Mouse (Mus musculus) right cerebral cortex, postnatal 25 days (tissue): ENCODE data around the gene Fbxl8.

Experiments used
- DNase-seq: peaks from one replicate; pipeline ENCODE4 v3.0.0; 2022

Gene Fbxl8

DNA sequence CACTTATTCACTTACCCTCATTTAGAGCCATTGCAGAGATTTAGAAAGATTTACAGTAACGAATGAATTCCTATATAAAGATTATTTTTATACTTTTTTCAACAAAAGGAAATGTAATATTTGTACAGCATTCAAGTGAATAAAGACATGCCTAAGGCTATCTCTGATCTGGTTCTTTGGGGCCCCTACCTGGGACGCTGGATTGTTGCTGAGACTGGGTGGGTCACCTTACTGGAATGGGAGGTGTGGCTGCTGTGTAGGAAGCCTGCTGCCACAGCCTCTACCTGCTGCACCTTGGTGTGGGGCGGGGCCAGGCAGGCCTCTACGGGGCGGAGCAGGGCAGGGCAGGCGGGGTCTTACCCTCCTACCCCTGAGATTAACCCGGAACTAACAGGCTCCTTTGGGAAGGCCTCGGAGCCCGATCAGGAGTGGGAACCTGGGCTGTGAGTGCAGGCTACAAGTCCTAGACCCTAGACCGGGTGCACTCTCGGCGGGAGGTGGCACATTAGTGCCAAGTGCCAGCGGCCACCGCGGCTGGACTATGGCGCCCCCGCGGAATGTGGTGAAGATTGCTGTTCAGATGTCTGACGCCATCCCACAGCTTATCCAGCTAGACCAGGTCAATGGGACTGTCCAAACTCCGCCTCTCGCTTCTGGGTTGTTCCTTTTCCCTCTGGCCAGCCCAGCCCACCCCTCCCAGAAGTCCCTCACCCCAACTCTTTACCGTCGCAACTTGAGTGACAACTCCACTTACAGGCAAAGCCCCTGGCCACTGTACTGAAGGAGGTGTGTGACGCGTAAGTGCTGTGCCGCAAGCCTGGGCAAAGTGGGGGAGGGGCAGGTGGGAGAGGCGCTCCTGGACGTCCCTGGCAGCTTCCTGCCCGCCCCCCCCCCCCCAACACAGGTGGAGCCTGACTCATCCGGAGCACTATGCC, 41.0 kb downstream of the Fbxl8 start, which contains the start of gene Elmo3:
TSS of gene Elmo3 (plus strand) at position 391 of the 935 bp plus-strand sequence.
- DNase-seq = peak; percentile 45

DNA sequence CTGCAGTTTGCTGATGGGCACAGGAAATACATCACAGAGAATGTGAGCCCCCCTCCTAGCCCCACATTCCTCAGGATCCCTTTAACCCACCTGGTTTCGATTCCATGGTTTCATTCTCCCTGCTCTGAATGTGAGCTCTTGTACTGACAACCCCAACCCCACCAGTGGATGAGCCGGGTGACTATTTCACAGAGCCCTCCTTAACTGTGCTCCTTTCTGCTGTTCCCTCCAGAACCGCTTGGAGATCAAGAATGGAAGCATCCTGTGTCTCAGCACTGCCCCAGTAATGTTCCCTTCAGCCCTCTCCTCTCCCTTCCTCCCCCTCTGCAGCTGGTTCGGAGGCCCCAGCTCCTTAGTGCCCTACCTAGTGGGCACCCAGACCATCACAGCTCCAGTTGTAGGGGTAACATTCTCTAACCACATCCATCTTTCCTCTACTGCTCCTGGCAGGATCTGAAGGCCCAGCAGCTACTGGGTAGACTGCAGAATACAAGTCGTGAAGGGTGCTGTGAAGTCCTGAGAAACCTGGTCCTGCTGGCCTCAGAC, 41.8 kb downstream of the Fbxl8 start:
- no peak for DNase-seq

GRCm38 (mm10) chr8:105307670-105308069, 43.2 kb downstream of the Fbxl8 start:
- DNase-seq = no peak

DNA sequence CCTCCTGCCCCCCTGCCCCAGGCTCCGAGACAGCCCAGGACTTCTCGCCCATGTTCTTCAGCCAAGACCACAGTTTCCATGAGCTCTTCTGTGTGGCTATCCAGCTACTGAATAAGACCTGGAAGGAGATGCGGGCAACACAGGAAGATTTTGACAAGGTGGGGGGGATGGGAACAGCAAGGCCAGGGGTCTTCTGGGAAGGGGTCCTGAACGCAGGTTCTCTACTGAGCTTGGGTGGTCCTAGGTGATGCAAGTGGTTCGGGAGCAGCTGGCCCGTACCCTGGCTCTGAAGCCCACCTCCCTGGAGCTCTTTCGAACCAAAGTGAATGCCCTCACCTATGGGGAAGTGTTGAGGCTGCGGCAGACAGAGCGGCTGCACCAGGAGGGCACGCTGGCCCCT, 44.0 kb downstream of the Fbxl8 start:
- DNase-seq = no peak

- DNase-seq = no peak
Observed at GRCm38 (mm10) chr8:105309142-105309847, 44.8 kb downstream of the Fbxl8 start.

DNA sequence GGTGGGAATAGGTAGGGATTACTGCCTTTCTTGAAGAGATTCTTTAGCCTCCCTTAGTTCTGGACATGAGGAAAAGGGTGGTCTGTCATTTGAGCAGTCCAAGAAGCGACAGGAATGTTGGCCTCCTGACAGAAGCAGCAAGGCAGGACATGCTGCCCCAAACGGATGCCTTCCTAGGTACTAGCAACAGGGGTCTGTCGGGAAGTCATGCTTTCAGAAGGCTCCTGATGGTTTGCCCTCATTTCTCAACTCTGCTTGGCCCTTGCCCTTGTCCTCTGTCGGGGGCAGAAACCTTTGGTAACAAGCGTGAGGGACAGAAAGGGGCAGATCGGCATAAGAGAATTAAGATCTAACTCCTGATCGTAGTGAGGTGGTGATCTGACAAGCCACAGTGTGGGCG, 45.7 kb downstream of the Fbxl8 start:
- DNase-seq = no peak

- no peak for DNase-seq
Observed at GRCm38 (mm10) chr8:105311718-105312117, 47.3 kb downstream of the Fbxl8 start.

GRCm38 (mm10) chr8:105312891-105313481, 48.5 kb downstream of the Fbxl8 start:
- no peak for DNase-seq

GRCm38 (mm10) chr8:105313622-105314402, 49.4 kb downstream of the Fbxl8 start:
- DNase-seq = no peak

GRCm38 (mm10) chr8:105315073-105315769, 50.8 kb downstream of the Fbxl8 start:
- no peak for DNase-seq

DNA sequence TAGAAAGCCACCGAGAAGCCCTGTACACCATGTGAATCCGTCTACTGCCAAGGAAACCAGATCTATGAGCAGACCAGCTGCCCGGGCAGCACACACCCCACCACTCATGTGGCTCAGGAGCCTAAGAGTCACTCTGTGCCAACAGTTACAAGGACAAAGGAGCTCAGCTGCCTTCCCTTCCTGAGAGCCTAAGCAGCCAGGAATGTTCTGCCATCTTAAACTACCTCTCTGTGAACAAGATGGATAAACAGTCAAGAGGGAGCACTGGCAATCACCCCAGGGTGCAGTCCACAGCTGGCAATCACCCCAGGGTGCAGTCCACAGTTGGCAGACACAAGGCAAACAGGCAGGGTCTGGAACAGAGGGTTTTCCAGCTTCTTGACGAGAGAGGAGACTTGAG, 53.5 kb downstream of the Fbxl8 start:
- no peak for DNase-seq

DNA sequence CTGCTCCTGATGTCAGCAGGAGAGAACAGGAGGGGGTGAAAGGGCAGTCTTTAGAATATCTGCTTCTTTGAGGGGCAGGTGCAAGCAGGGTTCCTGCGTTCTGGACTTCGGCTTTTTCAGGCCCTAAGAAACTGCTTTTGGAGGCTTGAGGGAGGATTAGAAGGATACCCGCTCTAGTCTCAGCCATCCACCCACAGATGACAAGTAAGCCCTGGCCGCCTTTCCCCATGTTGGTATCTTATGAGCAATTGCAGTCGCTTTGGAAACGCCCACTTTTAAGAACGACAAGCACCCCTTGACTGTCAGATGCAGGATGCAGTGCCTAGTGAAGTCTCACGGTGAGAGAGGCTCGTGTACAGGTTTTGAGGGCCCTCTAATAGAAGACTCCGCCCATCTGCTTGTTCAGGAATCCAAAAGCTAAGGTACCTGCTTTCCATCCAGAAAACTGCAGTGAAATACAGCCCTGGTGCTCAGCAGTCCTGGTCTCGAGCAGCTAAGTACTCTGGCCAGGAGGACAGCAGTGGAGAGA, 54.3 kb downstream of the Fbxl8 start:
- no peak for DNase-seq
